Mouse (Mus musculus): ENCODE results near the gene Fgf18. TPM values are rescaled to one million over a fixed set of nuclear protein-coding genes. Genes with fewer than 3 reads are reported as not detected.

Gene Fgf18
- polyA plus RNA-seq (2015; fragmentation: Nextera tagmentation; extraction: Ambion mirVana) = 1.8 and 2.0 TPM in 2 replicates

DNA sequence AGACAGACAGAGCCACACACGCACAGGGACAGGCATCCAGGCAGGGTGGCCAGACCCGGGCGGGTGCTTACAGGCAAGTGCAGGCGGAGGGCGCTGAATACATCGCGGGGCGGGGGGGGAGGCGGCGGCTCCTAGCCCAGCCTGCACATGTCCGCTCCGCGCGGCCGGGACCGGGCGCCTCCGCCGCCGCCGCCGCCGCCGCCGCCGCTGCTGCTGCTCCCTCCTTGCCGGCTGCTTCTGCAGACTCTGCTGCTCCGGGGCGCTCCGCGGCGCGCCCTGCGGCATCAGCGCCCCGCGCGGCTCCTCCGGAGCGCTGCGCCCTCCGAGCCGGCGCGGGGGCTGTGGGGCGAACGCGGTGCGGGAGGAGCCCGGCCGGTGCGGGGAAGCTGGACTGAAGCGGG lies at the start of gene Fgf18:
TSS of gene Fgf18 (minus strand) at position 230 of the 401 bp plus-strand sequence.
- peak within 1 kb of the TSS; percentile 97 for H3K4me2 ChIP-seq (ENCODE audit: low read depth, low read length)

DNA sequence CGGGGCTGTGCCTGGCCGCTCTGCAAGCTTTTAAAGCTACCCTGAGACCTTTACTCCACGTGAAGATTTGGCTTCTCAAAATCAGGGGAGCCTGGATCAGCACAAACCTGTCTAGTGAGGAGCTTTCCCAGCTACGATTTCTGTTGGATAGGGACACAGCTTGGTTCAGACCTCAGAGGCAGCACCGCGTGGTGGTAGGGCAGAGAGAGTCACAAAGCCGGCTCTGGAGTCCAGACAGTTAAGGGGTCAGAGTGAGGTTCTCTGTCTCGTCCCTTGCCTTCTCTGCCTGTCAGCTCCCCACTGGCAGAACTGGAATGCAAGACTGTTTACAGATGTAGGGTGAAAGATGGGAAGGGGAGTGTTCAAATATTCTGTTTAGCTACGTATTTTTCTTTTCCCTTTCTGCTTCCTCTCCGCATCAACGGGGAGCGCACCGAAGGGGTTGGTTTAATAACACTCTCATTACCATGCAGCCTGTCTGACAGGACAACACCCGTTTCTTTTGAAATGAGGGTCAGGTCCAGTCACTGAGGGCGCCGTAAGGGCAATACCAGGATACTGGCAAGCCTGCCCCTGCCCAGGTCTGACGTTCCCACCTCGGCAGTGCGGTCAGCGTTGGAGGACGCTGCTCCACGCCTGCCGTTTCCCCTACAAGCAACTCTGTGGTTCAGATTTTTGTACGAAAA lies 49.4 kb upstream of the Fgf18 start:
- Histone ChIP-seq H3K4me3 (replicated peaks; ENCODE audit: low read length) (no peak overlapping the region), H3K4me1 (ENCODE audit: control insufficient read depth, insufficient read depth, low read length) (peaks cover 12% of the 10 kb centered on the region), H3K27me3 (ENCODE audit: control insufficient read depth, insufficient read depth, low read length) (peaks cover 83% of the 10 kb centered on the region), H3K27ac (ENCODE audit: low read length) (no peak overlapping the region), H3K4me2 (ENCODE audit: low read depth, low read length) (no peak overlapping the region), H3K9me3 (replicated peaks; ENCODE audit: control insufficient read depth, low read length) (peaks cover 9% of the 10 kb centered on the region; the same call in 1 of the 2 replicates), H3K36me3 (ENCODE audit: control insufficient read depth, insufficient read depth, low read length) (no peaks in the 10 kb centered on the region), H3K9ac (ENCODE audit: low read length) (no peak overlapping the region)
- ATAC-seq (ENCODE audit: insufficient read depth, low FRiP score) = no peak
- 9% methylated on average over 24 of the region's 24 CpGs for WGBS

More for the DNA sequence above, at the start of gene Fgf18:
- Histone ChIP-seq H3K36me3 (ENCODE audit: control insufficient read depth, insufficient read depth, low read length) (peaks cover 2% of the 10 kb centered on the region), H3K9me3 (replicated peaks; ENCODE audit: control insufficient read depth, low read length) (no peaks in the 10 kb centered on the region), H3K4me3 (replicated peaks; ENCODE audit: low read length) (peak within 1 kb of the TSS; percentile 58), H3K9ac (ENCODE audit: low read length) (peak within 1 kb of the TSS; percentile 65), H3K4me1 (ENCODE audit: control insufficient read depth, insufficient read depth, low read length) (peaks cover 20% of the 10 kb centered on the region; the same call in 1 of the 2 replicates), H3K27ac (ENCODE audit: low read length) (peak within 1 kb of the TSS; percentile 55; the same call in 1 of the 2 replicates), H3K27me3 (ENCODE audit: control insufficient read depth, insufficient read depth, low read length) (peaks cover 23% of the 10 kb centered on the region; the same call in 1 of the 2 replicates)
- WGBS = under 1% methylated on average over 42 of the region's 53 CpGs
- ATAC-seq (ENCODE audit: insufficient read depth, low FRiP score) = peak; percentile 30; the same call in 1 of the 2 replicates

DNA sequence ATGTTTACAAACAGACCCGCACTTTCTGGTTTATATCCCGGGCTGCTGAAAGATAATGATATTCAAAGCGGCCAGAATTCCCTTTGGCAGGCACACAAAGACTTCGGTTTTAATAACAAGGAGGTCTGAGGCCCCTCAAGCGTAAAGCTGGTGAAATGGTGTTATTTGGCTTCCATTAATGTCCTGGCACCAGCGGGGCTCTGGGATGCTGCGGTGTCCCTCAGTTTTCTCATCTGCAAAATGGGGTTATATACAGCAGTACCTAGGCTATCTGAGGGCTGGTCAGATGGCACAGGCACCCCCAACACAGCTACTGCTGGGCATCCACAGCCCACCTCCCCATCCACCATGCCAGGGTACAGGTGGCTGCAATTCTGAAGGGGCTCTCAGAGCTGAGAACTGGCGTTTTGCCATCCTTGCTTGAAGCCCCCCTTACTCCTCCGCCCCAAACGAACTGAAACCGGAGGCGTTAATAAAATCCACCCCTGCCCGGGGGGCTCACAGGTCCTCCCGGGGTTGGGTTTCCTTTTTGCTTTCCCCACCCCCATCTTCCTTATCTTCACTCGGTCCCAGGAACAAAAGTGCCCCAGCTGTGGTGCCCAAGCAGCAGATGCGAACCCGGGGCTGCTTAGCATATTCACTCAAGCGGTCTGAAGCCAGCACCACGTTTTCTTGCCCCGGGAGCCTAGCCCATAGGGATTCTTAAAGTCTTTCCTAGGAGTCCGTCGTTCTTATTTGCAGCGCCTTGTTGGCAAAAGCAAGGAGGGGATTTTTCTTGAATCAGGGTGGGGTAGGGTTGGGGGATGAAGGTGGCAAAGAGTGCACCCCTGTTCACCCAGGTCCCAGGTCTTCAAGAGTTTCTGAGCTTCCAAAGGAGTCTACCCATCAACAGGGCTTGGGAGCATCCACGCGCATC lies 48.6 kb upstream of the Fgf18 start:
- ATAC-seq (ENCODE audit: insufficient read depth, low FRiP score) = no peak
- Histone ChIP-seq H3K27ac (ENCODE audit: low read length) (no peak overlapping the region), H3K4me1 (ENCODE audit: control insufficient read depth, insufficient read depth, low read length) (peaks cover 8% of the 10 kb centered on the region), H3K4me2 (ENCODE audit: low read depth, low read length) (no peak overlapping the region), H3K36me3 (ENCODE audit: control insufficient read depth, insufficient read depth, low read length) (no peaks in the 10 kb centered on the region), H3K27me3 (ENCODE audit: control insufficient read depth, insufficient read depth, low read length) (peaks cover 80% of the 10 kb centered on the region), H3K4me3 (replicated peaks; ENCODE audit: low read length) (no peak overlapping the region), H3K9ac (ENCODE audit: low read length) (no peak overlapping the region), H3K9me3 (replicated peaks; ENCODE audit: control insufficient read depth, low read length) (peaks cover 9% of the 10 kb centered on the region; the same call in 1 of the 2 replicates)
- WGBS = 8% methylated on average over 25 of the region's 25 CpGs

DNA sequence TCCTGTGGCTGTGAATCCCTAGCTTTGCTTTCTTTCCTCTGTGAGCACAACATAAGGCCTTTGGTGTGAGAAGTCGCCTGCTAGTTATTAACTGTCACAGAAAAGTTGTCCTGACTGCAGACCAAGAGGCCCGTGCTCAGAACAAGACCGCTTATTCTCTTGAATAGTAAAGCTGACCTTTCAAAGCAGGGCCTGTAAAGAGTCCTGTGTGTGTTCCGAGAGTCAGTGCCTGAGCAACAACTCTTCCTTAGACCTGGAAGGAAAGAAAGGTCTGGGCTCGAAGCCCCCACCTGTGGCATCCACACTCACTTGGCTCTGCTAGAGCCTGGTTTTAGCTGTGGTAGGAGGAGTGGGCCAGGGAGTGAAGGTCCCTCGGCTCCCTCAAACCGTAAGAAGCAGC lies 47.9 kb upstream of the Fgf18 start:
- peaks cover 9% of the 10 kb centered on the region; the same call in 1 of the 2 replicates for H3K9me3 ChIP-seq (replicated peaks; ENCODE audit: control insufficient read depth, low read length)
- peaks cover 75% of the 10 kb centered on the region for H3K27me3 ChIP-seq (ENCODE audit: control insufficient read depth, insufficient read depth, low read length)
- ATAC-seq (ENCODE audit: insufficient read depth, low FRiP score) = no peak
- no peak overlapping the region for H3K4me3 ChIP-seq (replicated peaks; ENCODE audit: low read length)
- H3K36me3 ChIP-seq (ENCODE audit: control insufficient read depth, insufficient read depth, low read length) = no peaks in the 10 kb centered on the region
- WGBS = 43% methylated on average over 7 of the region's 7 CpGs
- no peak overlapping the region for H3K27ac ChIP-seq (ENCODE audit: low read length)
- no peak overlapping the region for H3K9ac ChIP-seq (ENCODE audit: low read length)
- no peak overlapping the region for H3K4me2 ChIP-seq (ENCODE audit: low read depth, low read length)
- 0 out of 2 replicates have a peak, but pooled peaks cover under 1% of the 10 kb centered on the region for H3K4me1 ChIP-seq (ENCODE audit: control insufficient read depth, insufficient read depth, low read length)

DNA sequence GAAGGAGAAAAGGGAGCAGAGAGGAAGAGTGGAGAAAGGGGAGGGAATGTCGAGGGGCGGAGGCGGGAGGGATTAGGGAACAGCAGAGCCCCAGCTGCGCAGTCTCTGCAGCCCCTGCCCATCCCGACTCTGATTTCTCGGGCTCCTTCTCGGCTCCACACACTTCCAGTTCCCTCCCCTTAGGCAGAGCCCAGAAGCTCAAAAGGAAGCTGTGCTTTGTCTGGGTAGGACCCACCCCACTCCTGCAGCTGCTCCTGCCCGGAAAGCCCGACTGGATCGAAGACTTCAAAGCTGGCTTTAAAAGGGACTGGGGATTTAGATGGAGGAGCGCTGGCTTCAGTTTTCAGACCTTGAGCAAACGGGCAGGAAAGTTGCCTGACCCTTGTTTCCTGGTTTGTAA lies 46.5 kb upstream of the Fgf18 start:
- H3K27ac ChIP-seq (ENCODE audit: low read length) = no peak overlapping the region
- 1% methylated on average over 12 of the region's 12 CpGs for WGBS
- no peak overlapping the region for H3K9ac ChIP-seq (ENCODE audit: low read length)
- H3K27me3 ChIP-seq (ENCODE audit: control insufficient read depth, insufficient read depth, low read length) = peaks cover 62% of the 10 kb centered on the region
- H3K4me2 ChIP-seq (ENCODE audit: low read depth, low read length) = no peak overlapping the region
- H3K4me3 ChIP-seq (replicated peaks; ENCODE audit: low read length) = 0 out of 2 replicates have a peak overlapping the region, but pooled peaks have one; percentile 4
- H3K4me1 ChIP-seq (ENCODE audit: control insufficient read depth, insufficient read depth, low read length) = no peaks in the 10 kb centered on the region
- no peaks in the 10 kb centered on the region for H3K36me3 ChIP-seq (ENCODE audit: control insufficient read depth, insufficient read depth, low read length)
- peaks cover 9% of the 10 kb centered on the region; the same call in 1 of the 2 replicates for H3K9me3 ChIP-seq (replicated peaks; ENCODE audit: control insufficient read depth, low read length)
- ATAC-seq (ENCODE audit: insufficient read depth, low FRiP score) = no peak

DNA sequence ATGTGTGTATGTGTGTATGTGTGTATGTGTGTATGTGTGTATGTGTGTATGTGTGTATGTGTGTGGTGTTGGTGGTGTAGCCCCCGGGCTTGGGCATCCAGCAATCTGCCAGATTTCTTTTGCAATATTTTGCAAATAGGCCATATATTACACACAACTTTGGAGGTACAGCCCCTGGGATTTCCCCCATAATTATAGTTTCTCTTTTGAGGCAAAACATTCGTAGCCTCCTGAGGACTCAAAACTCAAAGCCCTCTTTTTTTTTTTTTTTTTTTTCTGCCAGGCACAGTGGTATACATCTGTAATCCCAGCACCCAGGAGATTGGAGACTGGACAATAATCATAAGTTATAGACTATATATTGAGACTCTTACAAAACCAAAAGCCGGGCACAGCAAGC lies 34.6 kb upstream of the Fgf18 start:
- H3K4me1 ChIP-seq (ENCODE audit: control insufficient read depth, insufficient read depth, low read length) = 0 out of 2 replicates have a peak, but pooled peaks cover 5% of the 10 kb centered on the region
- peaks cover 12% of the 10 kb centered on the region for H3K27me3 ChIP-seq (ENCODE audit: control insufficient read depth, insufficient read depth, low read length)
- no peaks in the 10 kb centered on the region for H3K36me3 ChIP-seq (ENCODE audit: control insufficient read depth, insufficient read depth, low read length)
- no peaks in the 10 kb centered on the region for H3K9me3 ChIP-seq (replicated peaks; ENCODE audit: control insufficient read depth, low read length)
- no peak overlapping the region for H3K4me3 ChIP-seq (replicated peaks; ENCODE audit: low read length)
- H3K9ac ChIP-seq (ENCODE audit: low read length) = no peak overlapping the region
- 86% methylated on average over 3 of the region's 3 CpGs for WGBS
- no peak overlapping the region for H3K27ac ChIP-seq (ENCODE audit: low read length)
- no peak overlapping the region for H3K4me2 ChIP-seq (ENCODE audit: low read depth, low read length)
- no peak for ATAC-seq (ENCODE audit: insufficient read depth, low FRiP score)

DNA sequence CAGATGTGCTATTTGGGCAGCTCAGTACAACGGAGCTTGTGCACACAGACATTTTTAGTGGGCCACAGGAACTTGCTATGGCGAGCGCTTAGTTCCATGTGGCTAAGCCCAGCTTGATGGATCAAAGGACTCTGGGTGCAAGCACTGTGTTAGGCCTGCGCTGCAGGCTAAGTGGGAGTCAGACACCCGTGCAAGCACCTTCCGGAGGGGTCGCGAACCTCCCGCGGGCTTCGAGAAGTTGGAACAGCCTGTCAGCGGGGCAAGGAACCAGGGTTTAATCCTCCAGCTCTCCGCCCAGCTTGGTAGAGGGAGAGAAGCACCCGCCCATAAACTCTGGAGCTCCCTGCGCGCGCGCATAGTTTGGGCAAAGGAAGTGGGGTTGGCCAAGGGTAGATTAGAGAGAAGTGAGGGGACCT lies 33.5 kb upstream of the Fgf18 start:
- ATAC-seq (ENCODE audit: insufficient read depth, low FRiP score) = no peak
- WGBS = 3% methylated on average over 18 of the region's 18 CpGs
- Histone ChIP-seq H3K27ac (ENCODE audit: low read length) (no peak overlapping the region), H3K4me2 (ENCODE audit: low read depth, low read length) (peak overlapping the region; percentile 47), H3K4me3 (replicated peaks; ENCODE audit: low read length) (peak overlapping the region; percentile 24), H3K9ac (ENCODE audit: low read length) (peak overlapping the region; percentile 9; the same call in 1 of the 2 replicates), H3K9me3 (replicated peaks; ENCODE audit: control insufficient read depth, low read length) (no peaks in the 10 kb centered on the region), H3K4me1 (ENCODE audit: control insufficient read depth, insufficient read depth, low read length) (0 out of 2 replicates have a peak, but pooled peaks cover 5% of the 10 kb centered on the region), H3K36me3 (ENCODE audit: control insufficient read depth, insufficient read depth, low read length) (no peaks in the 10 kb centered on the region), H3K27me3 (ENCODE audit: control insufficient read depth, insufficient read depth, low read length) (peaks cover 12% of the 10 kb centered on the region)

DNA sequence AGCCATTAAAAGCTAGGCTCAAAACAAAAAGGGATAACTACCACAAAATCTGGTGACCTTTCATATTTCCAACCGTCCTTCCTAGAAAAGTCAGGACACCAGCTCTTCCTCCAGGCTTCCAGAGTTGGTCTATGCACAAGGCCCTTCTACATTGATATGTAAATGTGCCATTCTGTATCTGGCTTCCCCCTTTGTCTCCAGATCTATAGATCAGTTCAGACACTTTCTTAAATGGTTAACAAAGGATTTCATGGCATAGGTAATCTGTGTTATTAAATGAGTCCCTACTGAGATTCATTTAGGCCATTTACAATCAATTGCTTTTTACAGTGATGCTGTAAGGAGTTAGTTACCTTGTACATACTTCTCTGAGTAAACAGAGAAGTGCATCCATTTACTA lies 32.6 kb upstream of the Fgf18 start:
- H3K27me3 ChIP-seq (ENCODE audit: control insufficient read depth, insufficient read depth, low read length) = peaks cover 12% of the 10 kb centered on the region
- no peak overlapping the region for H3K4me3 ChIP-seq (replicated peaks; ENCODE audit: low read length)
- H3K36me3 ChIP-seq (ENCODE audit: control insufficient read depth, insufficient read depth, low read length) = no peaks in the 10 kb centered on the region
- no peak overlapping the region for H3K4me2 ChIP-seq (ENCODE audit: low read depth, low read length)
- WGBS = 82% methylated on average over 1 of the region's 1 CpGs
- no peaks in the 10 kb centered on the region for H3K9me3 ChIP-seq (replicated peaks; ENCODE audit: control insufficient read depth, low read length)
- no peak overlapping the region for H3K27ac ChIP-seq (ENCODE audit: low read length)
- 0 out of 2 replicates have a peak, but pooled peaks cover 5% of the 10 kb centered on the region for H3K4me1 ChIP-seq (ENCODE audit: control insufficient read depth, insufficient read depth, low read length)
- no peak overlapping the region for H3K9ac ChIP-seq (ENCODE audit: low read length)
- ATAC-seq (ENCODE audit: insufficient read depth, low FRiP score) = no peak
